Mouse (Mus musculus) frontal cortex, postnatal 36 days (tissue): ENCODE results near the gene Ggt5.

Source experiments
- DNase-seq, 2 experiments: peaks; one replicate each; pipeline ENCODE4 v3.0.0; 2022; ENCODE audit warnings: low spot score in 2 of 2

The Ggt5 gene

DNA sequence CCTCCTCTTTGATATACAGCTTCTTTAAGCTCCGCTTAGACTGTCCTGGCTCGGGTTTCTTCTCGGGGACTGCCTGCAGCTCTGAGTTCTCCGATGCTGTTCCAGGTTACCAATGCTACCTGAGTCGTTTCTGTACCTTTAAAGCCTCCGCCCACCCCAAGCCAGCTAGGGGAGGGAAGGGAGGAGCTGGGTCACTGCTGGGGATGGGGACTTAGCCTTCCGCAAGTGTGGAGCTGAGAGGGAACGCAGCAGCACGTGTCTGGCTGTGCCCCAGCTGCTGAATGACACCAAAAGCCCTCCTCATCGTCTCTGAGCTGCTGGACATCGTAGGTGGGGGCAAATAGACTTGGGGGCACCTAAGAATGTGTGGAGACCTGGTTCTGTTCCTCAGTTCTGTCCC is 20.7 kb upstream of the Ggt5 start:
- no peak for DNase-seq

DNA sequence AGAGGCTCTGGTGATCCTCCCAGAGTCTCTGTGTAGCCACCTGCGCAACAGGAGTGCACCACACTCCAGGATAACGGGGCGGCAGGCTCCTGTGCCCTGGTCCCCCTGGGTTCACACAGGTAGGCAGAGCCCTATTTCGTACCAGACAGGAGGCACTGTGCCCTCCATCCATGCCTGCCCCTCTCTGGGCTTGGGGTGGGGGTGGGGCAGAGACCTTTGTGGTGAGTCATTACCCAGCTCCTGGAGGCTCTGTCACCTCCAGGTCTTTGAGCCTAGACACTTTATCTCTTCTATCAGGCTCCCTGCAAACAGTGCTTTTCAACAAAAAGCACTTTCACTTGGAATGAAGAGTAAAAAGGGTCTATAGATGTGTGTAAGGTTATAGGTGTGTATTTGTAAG is 20.3 kb upstream of the Ggt5 start:
- DNase-seq, result no peak

DNA sequence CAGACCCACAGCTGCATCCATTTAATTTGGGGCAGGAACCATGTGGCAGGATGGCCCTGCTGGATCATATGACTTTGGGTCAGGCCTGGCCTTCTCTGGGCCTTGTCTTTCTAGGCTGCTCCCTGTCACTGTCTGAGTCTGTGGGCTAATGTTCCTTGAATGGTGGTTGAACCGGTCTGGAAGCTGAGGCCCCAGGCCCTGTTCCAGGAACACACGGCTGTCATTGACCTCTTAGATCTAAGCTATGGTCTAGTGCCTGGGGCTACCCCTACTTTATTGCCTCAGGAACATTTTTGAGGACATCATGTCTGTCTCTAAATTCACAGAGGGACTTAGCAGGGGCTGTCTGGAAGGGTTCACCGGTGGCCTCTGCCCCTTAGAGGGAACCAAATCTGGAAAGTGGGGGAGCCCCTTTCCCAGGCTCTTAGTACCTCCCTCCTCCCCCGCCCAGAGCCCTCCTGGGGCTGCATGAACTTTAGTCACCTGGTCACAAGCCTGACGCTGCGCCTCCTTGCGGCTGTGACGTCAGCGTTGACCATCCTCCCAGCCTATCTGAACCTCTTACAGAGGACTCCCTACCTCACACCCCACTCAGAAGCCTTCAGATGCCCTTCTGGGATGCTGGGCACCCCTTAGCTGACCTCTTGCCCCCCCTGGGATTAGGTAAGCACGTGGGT is 18.0 kb upstream of the Ggt5 start:
- no peak for DNase-seq

DNA sequence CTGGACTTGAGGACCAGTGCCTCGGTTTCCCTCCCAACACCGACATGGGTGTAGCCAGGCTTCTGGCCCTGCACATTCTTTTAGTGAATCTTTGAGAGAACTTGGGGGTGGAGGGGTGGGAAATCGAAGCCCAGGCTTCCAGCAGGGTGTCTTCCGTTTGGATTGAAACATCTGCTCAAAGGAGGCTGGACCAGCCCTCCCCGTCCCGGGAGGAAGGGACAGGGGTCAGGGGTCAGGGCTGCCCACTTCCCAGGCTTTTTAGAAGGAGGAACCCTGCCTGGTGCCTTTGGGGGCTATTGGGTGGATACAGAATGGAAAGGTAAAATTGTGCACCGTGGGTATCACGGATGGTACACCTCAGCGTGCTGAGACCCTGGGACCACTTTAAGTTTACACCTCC is 17.2 kb upstream of the Ggt5 start:
- no peak for DNase-seq

DNA sequence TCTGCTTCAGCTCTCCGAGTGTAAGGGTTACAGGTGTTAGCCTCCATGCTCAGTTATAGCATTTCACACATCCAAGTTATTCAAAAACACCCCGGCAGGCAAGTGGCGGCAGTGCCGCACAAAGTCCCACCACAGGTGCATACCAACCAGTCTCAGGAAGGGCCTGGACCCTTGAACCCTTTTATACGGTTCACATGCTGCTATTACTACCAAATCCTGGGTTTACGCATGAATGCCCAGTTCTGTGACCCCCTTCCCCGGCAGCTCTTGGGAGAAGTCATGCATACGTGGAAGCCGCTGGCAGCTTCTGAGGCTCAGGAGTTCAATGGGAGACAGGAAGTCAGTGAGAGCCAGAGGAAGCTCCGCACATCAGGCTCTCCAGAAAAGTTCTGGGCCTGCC is 16.0 kb upstream of the Ggt5 start:
- no peak for DNase-seq

- DNase-seq, result no peak
Measured at GRCm38 (mm10) chr10:75573965-75574364, 15.2 kb upstream of the Ggt5 start.

GRCm38 (mm10) chr10:75579129-75579528 is 10.0 kb upstream of the Ggt5 start:
- DNase-seq, result no peak

DNA sequence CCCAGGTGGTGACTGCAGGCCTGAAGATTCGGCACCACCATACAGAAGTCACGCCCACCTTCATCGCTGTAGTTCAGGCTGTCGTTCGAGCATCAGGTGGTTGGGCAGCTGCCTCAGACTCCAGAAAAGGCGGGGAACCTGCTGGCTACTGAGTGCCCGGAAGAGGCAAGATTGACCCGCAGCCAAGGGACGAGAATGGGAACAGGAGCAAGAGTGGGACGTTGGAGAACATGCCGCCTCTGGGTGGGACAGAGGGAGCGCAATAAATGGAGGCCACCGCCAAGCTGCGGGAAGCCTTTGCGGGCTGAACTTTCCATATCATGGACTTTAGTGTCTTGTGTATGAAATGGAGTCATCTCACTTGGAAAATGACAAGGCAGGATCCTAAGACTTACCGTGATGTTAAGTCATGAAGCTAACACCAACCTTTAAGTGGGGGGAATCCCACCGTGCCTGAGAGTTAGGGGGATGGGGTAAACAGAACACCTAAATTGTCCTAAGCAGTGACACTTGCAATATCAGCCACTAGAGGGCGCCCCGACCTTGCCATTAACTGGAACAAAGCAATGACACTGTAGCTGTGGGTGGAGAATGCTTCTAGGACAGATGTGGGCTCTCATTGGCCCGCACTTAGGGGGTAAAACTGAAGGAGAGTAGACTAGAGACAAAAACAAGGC is 3.1 kb upstream of the Ggt5 start:
- peak; percentile 86 to 92 for DNase-seq

DNA sequence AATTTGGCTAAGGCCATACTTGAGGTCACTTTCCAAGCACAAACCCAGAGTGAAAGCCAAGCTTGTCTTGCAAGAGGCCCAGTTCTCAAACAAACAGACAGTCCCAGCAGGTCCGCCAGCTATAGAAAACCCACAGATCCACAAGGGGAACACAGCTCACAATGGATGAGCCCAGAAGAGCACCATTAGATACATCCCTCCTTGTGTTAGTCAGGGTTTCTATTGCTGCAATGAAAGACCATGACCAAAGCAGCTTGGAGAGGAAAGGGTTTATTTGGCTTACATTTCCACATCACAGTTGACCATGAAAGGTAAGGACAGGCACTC is 2.6 kb upstream of the Ggt5 start:
- no peak for DNase-seq

- DNase-seq, result no peak
Measured at GRCm38 (mm10) chr10:75587781-75588180, 1.4 kb upstream of the Ggt5 start.

GRCm38 (mm10) chr10:75588336-75588735 is 804 bp upstream of the Ggt5 start:
- no peak for DNase-seq

DNA sequence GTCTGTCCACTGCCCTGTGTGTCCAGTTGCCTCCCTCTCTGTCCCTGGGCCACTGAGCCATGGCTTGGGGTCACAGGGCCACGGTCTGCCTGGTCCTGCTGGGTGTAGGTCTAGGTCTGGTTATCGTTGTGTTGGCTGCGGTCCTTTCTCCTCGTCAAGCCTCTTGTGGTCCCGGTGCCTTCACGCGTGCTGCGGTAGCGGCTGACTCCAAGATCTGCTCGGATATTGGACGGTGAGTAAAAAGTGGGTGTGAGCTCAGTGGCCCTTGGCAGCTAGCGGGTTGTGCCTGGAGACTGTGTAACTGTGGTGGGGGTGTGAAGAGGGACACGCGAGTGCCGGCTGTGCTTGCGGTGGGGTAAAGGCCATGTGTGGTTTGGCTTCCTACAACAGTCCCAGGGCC is 511 bp downstream of the Ggt5 start:
- no peak for DNase-seq

GRCm38 (mm10) chr10:75591211-75591894 is 2.2 kb downstream of the Ggt5 start:
- no peak for DNase-seq

- no peak for DNase-seq
Measured at GRCm38 (mm10) chr10:75592585-75592984, 3.4 kb downstream of the Ggt5 start.

DNA sequence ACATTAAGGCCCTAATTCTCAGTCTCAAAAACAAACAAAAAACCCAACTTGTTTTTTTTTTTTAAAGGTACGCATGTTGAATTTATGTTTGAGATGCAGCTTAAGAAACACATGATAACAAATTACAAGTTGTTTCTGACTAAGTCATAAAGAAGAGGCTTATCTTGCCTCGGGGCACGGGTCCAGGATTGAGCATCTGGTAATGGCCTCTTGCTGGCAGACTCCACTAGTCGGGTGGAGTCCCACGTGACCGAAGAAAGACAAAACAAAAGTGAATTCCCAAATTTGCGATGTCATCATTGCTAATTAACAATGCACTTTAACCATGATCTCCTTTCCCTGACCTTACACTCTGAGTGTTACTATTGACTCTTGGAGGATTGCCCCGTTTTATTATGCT is 6.8 kb downstream of the Ggt5 start:
- DNase-seq, result no peak

- DNase-seq, result no peak
Measured at GRCm38 (mm10) chr10:75600189-75600730, 11.1 kb downstream of the Ggt5 start.

DNA sequence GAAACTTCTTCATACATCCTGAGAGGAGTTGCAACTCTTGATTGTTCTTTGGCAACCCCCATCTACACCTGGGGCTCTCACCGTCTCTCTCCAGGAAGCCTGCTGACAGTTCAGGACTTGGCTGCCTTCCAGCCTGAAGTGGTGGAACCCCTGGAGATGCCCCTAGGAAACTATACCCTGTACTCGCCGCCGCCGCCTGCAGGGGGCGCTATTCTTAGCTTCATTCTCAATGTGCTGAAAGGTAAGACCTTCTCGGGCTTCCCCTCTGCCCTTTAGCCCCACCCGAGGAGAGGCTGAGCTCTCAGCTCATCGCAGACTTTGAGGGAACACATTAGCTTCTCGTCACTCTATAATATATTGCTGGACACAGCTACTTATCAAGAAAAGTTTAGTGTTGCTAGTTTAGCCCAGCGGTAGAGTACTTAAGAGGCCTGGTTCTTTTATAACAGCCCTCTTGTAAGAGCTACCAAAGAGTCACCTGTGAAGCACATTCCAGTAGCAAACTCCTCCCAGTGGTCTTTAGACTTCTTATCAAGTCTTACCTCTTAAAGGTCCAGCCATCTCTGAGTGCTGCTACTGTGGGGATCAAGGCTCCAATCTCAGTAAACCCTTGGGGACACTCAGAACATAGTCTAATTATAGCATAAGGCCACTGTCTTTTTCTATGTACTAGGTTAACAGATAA is 16.2 kb downstream of the Ggt5 start:
- DNase-seq, result no peak

DNA sequence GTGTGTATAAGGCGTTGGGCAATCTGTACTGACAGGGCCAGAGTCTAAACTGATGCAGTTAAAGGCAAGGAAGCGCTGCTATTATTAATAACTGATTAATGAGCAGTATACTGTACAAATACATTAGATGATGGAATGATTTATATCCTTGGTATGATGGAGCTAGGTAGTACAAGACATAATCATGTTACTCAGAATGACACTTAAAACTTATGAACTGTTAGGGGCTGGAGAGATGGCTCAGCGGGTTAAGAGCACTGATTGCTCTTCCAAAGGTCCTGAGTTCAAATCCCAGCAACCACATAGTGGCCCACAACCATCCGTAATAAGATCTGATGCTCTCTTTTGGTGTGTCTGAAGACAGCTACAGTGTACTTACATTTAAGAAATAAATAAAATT is 18.1 kb downstream of the Ggt5 start:
- no peak for DNase-seq

GRCm38 (mm10) chr10:75608975-75609374 is 19.8 kb downstream of the Ggt5 start:
- no peak for DNase-seq

- no peak for DNase-seq
Measured at GRCm38 (mm10) chr10:75610486-75610885, 21.3 kb downstream of the Ggt5 start.

- DNase-seq, result no peak
Measured at GRCm38 (mm10) chr10:75616044-75616443, 26.9 kb downstream of the Ggt5 start.

DNA sequence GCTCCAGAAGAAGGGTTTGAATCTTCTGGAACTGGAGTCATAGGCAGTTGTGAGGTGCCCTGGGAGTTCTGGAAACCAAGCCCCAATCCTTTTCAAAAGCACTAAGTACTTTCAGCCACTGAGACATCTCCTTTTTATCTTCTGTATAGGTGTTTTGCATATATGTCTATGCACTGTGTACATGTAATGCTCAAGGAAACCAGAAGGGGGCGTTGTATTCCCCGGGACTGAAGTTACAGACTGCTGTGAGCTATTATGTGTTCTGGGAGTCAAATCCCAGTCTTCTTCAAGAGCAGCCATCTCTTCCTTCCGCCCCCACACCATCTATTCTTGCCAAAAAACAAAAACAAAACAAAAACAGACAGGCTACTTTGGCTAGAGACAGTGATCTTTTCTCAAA is 31.7 kb downstream of the Ggt5 start:
- no peak for DNase-seq
